Mouse (Mus musculus) thymus, adult 2 months (tissue): ENCODE measurements around the gene Ces1b. TPM values are rescaled to one million over a fixed set of nuclear protein-coding genes. Genes with fewer than 3 reads are reported as not detected.

Source experiments
- DNase-seq: peaks from one replicate; pipeline ENCODE4 v3.0.0; 2021
- H3K27ac ChIP-seq: fragments of 200-500 bp; 2 replicates; pipeline ENCODE4 v1.5.1; 2012; ENCODE audit warnings: low read length, control low read depth; ENCODE audit not compliant: control insufficient read depth, insufficient read depth
- H3K27me3 ChIP-seq: fragments of 200-500 bp; 2 replicates; pipeline ENCODE4 v1.6.1; 2012; ENCODE audit warnings: mild to moderate bottlenecking, low read length, moderate library complexity, mixed read lengths; ENCODE audit not compliant: control insufficient read depth, insufficient read depth
- H3K36me3 ChIP-seq: fragments of 200-500 bp; 2 replicates; pipeline ENCODE4 v1.6.1; 2012; ENCODE audit warnings: mild to moderate bottlenecking, low read length, moderate library complexity; ENCODE audit not compliant: control insufficient read depth, insufficient read depth
- H3K4me1 ChIP-seq: fragments of 200-500 bp; replicated peaks from 2 replicates; pipeline ENCODE4 v1.6.1; 2012; ENCODE audit warnings: low read length; ENCODE audit not compliant: control insufficient read depth, insufficient read depth
- H3K4me3 ChIP-seq: fragments of 200-500 bp; 2 replicates; pipeline ENCODE4 v1.5.1; 2012; ENCODE audit warnings: mild to moderate bottlenecking, low read length, control low read depth, moderate library complexity; ENCODE audit not compliant: control insufficient read depth, insufficient read depth
- CTCF ChIP-seq: fragments of 200-500 bp; IDR thresholded peaks from 2 replicates; pipeline ENCODE4 v1.5.1; 2012; ENCODE audit warnings: mild to moderate bottlenecking, control low read depth, low read length, moderate library complexity, borderline replicate concordance; ENCODE audit not compliant: control insufficient read depth, poor library complexity, insufficient read depth; ENCODE audit errors: extremely low read depth
- POLR2A ChIP-seq: fragments of 200-500 bp; IDR thresholded peaks from 2 replicates; pipeline ENCODE4 v1.6.1; 2012; ENCODE audit warnings: mild to moderate bottlenecking, low read length, control low read depth, moderate library complexity; ENCODE audit not compliant: control insufficient read depth, poor library complexity, insufficient read depth; ENCODE audit errors: extremely low read depth
- WGBS: fragments of 180-500 bp; shearing (Covaris S2); methylation state at CpG from one replicate; pipeline ENCODE4 v1.1.7; 2018; 5-methylcytosine and 5-hydroxymethylcytosine counted together
- polyA plus RNA-seq: library from polyadenylated mRNA; depleted of rRNA; stranded (reverse); fragments of >200 nt; gene quantifications from 2 replicates; pipeline ENCODE4 v1.2.3, GENCODE M21; 2012

The Ces1b gene
- polyA plus RNA-seq, 1 experiment: 0.73 TPM

- H3K27me3 ChIP-seq: no peaks in the 10 kb centered on the region
- no peak overlapping the region for H3K27ac ChIP-seq
- no peak overlapping the region for H3K4me3 ChIP-seq
- H3K4me1 ChIP-seq: no peaks in the 10 kb centered on the region
- no peaks in the 10 kb centered on the region for H3K36me3 ChIP-seq
- WGBS: 81% methylated on average over 1 of the region's 1 CpGs
- no peak for DNase-seq
- no peak for TF ChIP-seq CTCF
- no peak for TF ChIP-seq POLR2A
These were observed 36.7 kb downstream of the Ces1b start for GRCm38 (mm10) chr8:93043083-93043482.

GRCm38 (mm10) chr8:93040776-93041567, 38.8 kb downstream of the Ces1b start:
- no peak overlapping the region for H3K27ac ChIP-seq
- H3K4me1 ChIP-seq: no peaks in the 10 kb centered on the region
- H3K27me3 ChIP-seq: no peaks in the 10 kb centered on the region
- 84% methylated on average over 4 of the region's 4 CpGs for WGBS
- TF ChIP-seq POLR2A: no peak
- TF ChIP-seq CTCF: no peak
- no peak overlapping the region for H3K4me3 ChIP-seq
- DNase-seq: no peak
- no peaks in the 10 kb centered on the region for H3K36me3 ChIP-seq

GRCm38 (mm10) chr8:93040256-93040655, 39.6 kb downstream of the Ces1b start:
- H3K4me3 ChIP-seq: no peak overlapping the region
- H3K4me1 ChIP-seq: no peaks in the 10 kb centered on the region

GRCm38 (mm10) chr8:93038831-93039230, 41.0 kb downstream of the Ces1b start:
- no peaks in the 10 kb centered on the region for H3K36me3 ChIP-seq
- H3K27ac ChIP-seq: no peak overlapping the region
- H3K4me1 ChIP-seq: no peaks in the 10 kb centered on the region
- no peak overlapping the region for H3K4me3 ChIP-seq
- 48% methylated on average over 2 of the region's 2 CpGs for WGBS
- DNase-seq: no peak
- TF ChIP-seq CTCF: no peak
- no peak for TF ChIP-seq POLR2A
- H3K27me3 ChIP-seq: no peaks in the 10 kb centered on the region

More at GRCm38 (mm10) chr8:93040256-93040655, 39.6 kb downstream of the Ces1b start:
- no peaks in the 10 kb centered on the region for H3K27me3 ChIP-seq
- TF ChIP-seq POLR2A: no peak
- no peak for TF ChIP-seq CTCF
- 71% methylated on average over 2 of the region's 2 CpGs for WGBS
- H3K27ac ChIP-seq: no peak overlapping the region
- no peaks in the 10 kb centered on the region for H3K36me3 ChIP-seq
- DNase-seq: no peak

- Histone ChIP-seq H3K4me1 (no peaks in the 10 kb centered on the region), H3K27ac (no peak overlapping the region), H3K36me3 (no peaks in the 10 kb centered on the region), H3K27me3 (no peaks in the 10 kb centered on the region), H3K4me3 (no peak overlapping the region)
- DNase-seq: no peak
- WGBS: 6% methylated on average over 2 of the region's 2 CpGs
- TF ChIP-seq POLR2A: no peak
- TF ChIP-seq CTCF: no peak
These were observed 49.2 kb downstream of the Ces1b start for GRCm38 (mm10) chr8:93030664-93031063.

- Histone ChIP-seq H3K4me3 (no peak overlapping the region), H3K4me1 (no peaks in the 10 kb centered on the region), H3K27me3 (no peaks in the 10 kb centered on the region), H3K27ac (no peak overlapping the region), H3K36me3 (no peaks in the 10 kb centered on the region)
- TF ChIP-seq CTCF (no peak), POLR2A (no peak)
- DNase-seq: no peak
- 80% methylated on average over 5 of the region's 5 CpGs for WGBS
These were observed 58.1 kb downstream of the Ces1b start for GRCm38 (mm10) chr8:93021738-93022137.

- no peak overlapping the region for H3K27ac ChIP-seq
- no peaks in the 10 kb centered on the region for H3K36me3 ChIP-seq
- WGBS: 31% methylated on average over 4 of the region's 4 CpGs
- H3K27me3 ChIP-seq: no peaks in the 10 kb centered on the region
- H3K4me3 ChIP-seq: no peak overlapping the region
- no peak for DNase-seq
- H3K4me1 ChIP-seq: no peaks in the 10 kb centered on the region
- no peak for TF ChIP-seq CTCF
- no peak for TF ChIP-seq POLR2A
These were observed 65.5 kb downstream of the Ces1b start for GRCm38 (mm10) chr8:93014300-93014699.
